Mouse (Mus musculus) forebrain, postnatal 0 days (tissue): Measurements from ENCODE around the gene Arhgap33. TPM values are rescaled to one million over a fixed set of nuclear protein-coding genes. Genes with fewer than 3 reads are reported as not detected.
"Not testable (repeated sequence)": the region's sequence is repeated elsewhere in the genome, so short reads cannot be mapped to it uniquely, and the experiment has no call there.

Source experiments
- ATAC-seq: fragments of 200-750 bp; cut with Nextera tagmentation; 2 replicates; pipeline ENCODE4 v1.8.0; 2017; ENCODE audit warnings: mild to moderate bottlenecking, moderate library complexity
- DNase-seq: peaks from one replicate; pipeline ENCODE4 v3.0.0-alpha.2; 2015
- H3K27ac ChIP-seq: fragments of 300-500 bp; sonication (generic); 2 replicates; pipeline ENCODE4 v1.5.1; 2014; ENCODE audit warnings: low read depth, mild to moderate bottlenecking, antibody characterized with exemption, low read length, moderate library complexity, mixed read lengths
- H3K27me3 ChIP-seq: fragments of 300-500 bp; sonication (generic); 2 replicates; pipeline ENCODE4 v1.6.1; 2014; ENCODE audit warnings: mild to moderate bottlenecking, low read length, mixed read lengths; ENCODE audit not compliant: insufficient read depth
- H3K36me3 ChIP-seq: fragments of 300-500 bp; sonication (generic); 2 replicates; pipeline ENCODE4 v1.6.1; 2014; ENCODE audit warnings: mild to moderate bottlenecking, moderate library complexity; ENCODE audit not compliant: insufficient read depth
- H3K4me1 ChIP-seq: fragments of 300-500 bp; sonication (generic); 2 replicates; pipeline ENCODE4 v1.6.1; 2014; ENCODE audit warnings: antibody characterized with exemption; ENCODE audit not compliant: insufficient read depth
- H3K4me2 ChIP-seq: fragments of 300-500 bp; sonication (generic); 2 replicates; pipeline ENCODE4 v1.6.1; 2014; ENCODE audit warnings: low read depth, mild to moderate bottlenecking, moderate library complexity
- H3K4me3 ChIP-seq: fragments of 300-500 bp; sonication (generic); 2 replicates; pipeline ENCODE4 v1.5.1; 2014; ENCODE audit warnings: low read depth, low read length, mixed read lengths
- H3K9ac ChIP-seq: fragments of 300-500 bp; sonication (generic); 2 replicates; pipeline ENCODE4 v1.6.1; 2014; ENCODE audit warnings: mild to moderate bottlenecking
- H3K9me3 ChIP-seq: fragments of 300-500 bp; sonication (generic); 2 replicates; pipeline ENCODE4 v1.6.1; 2016; ENCODE audit warnings: low read length
- CTCF ChIP-seq: sonication (generic); IDR thresholded peaks from 2 replicates; pipeline ENCODE4 v1.5.1; 2016; ENCODE audit warnings: antibody characterized with exemption, control low read depth, low read depth
- WGBS: fragments of 180-500 bp; shearing (Covaris S2); extraction: QIAGEN DNeasy Blood & Tissue Kit; methylation state at CpG from one replicate; pipeline ENCODE4 v1.1.7; 2014; 5-methylcytosine and 5-hydroxymethylcytosine counted together
- polyA plus RNA-seq: library from polyadenylated mRNA; unstranded; fragments of >200 nt; fragmentation: Nextera tagmentation; extraction: Ambion mirVana; gene quantifications from 2 replicates; pipeline ENCODE4 v1.2.1, GENCODE M21; 2015
- total RNA-seq: library from RNA; depleted of rRNA; stranded (reverse); fragments of >200 nt; gene quantifications from 2 replicates; pipeline ENCODE4 v1.2.3, GENCODE M21; 2014

Gene Arhgap33
- total and polyA plus RNA-seq, 2 experiments from 2014 or later, result 58.5 to 145 TPM

DNA sequence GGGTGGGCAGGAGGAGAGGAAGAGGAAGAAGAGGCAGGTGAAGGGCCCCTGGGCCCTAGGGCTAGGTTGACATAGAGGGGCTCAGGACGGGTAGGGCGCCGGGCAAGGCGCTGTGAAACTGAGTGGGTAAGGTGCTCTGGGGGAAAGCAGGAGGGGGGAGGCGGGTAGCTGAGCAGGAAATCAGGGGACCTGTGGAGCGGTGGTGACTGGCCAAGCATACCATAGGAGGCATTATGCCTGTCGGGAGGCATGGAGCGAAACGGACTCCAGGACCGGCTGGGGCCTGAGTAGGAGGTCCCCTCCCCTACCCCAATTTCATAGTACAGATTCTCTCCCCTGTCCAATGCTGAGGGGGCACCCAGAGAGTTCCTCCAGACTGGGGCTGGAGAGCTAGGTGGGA lies 12.0 kb downstream of the Arhgap33 start:
- no peak overlapping the region for H3K4me2 ChIP-seq
- peaks cover 52% of the 10 kb centered on the region for H3K36me3 ChIP-seq
- no peaks in the 10 kb centered on the region for H3K27me3 ChIP-seq
- no peak overlapping the region for H3K4me3 ChIP-seq
- H3K9ac ChIP-seq, result no peak overlapping the region
- no peak overlapping the region for H3K27ac ChIP-seq
- ATAC-seq (no peak), DNase-seq (no peak)
- TF ChIP-seq CTCF, result no peak
- no peaks in the 10 kb centered on the region for H3K4me1 ChIP-seq
- H3K9me3 ChIP-seq, result no peaks in the 10 kb centered on the region
- 92% methylated on average over 10 of the region's 10 CpGs for WGBS

DNA sequence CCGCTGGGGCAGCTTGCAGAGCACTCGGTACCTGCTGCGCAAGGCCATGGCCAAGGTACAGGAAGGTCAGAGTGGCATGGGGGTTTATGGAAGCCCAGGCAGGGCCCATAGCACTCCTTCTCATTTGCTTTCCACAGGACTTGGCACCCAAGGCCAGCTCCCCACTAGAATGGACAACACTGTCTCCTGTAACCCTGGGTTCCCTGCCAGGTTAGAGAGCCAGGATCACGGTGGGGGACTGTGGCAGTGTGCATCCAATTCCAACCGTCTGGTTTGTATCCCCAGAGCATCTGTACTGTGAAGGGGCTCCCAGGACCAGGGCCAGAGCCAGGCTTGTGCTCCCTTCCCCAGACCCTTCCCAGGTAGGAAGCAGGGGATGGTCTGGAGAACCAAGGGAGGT lies 14.0 kb downstream of the Arhgap33 start:
- ATAC-seq, result peak; percentile 27; the same call in 1 of the 2 replicates
- WGBS, result 58% methylated on average over 5 of the region's 5 CpGs

DNA sequence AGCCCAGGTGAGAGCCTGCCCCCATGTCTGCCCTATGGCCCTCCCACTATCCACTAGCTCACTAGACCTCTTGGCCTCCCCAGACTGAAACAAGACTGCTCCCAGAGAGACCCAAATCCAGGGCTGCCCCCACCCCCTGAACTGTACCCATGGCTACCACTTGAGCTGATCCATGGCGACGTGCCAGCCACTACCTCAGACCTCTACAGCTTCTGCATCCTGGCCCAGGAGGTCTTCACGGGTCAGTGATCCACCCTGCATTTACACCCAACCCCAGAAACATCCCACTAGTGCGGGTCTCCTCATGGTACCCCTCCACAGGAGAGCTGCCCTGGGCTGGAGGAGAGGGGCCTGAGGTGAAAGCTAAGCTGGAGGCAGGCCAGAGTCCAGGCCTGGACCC lies 14.5 kb downstream of the Arhgap33 start:
- no peak overlapping the region for H3K9ac ChIP-seq
- peak; percentile 33 for DNase-seq
- TF ChIP-seq CTCF, result no peak
- H3K4me1 ChIP-seq, result no peaks in the 10 kb centered on the region
- H3K4me3 ChIP-seq, result no peak overlapping the region
- peak; percentile 30 for ATAC-seq
- WGBS, result 60% methylated on average over 4 of the region's 4 CpGs
- H3K27me3 ChIP-seq, result no peaks in the 10 kb centered on the region
- H3K36me3 ChIP-seq, result peaks cover 27% of the 10 kb centered on the region
- no peak overlapping the region for H3K4me2 ChIP-seq
- no peak overlapping the region for H3K27ac ChIP-seq
- no peaks in the 10 kb centered on the region for H3K9me3 ChIP-seq

More for the DNA sequence above, 14.0 kb downstream of the Arhgap33 start:
- DNase-seq, result peak; percentile 34
- H3K9me3 ChIP-seq, result no peaks in the 10 kb centered on the region
- no peak overlapping the region for H3K9ac ChIP-seq
- no peaks in the 10 kb centered on the region for H3K4me1 ChIP-seq
- H3K27me3 ChIP-seq, result no peaks in the 10 kb centered on the region
- TF ChIP-seq CTCF, result no peak
- peak overlapping the region; percentile 21; the same call in 1 of the 2 replicates for H3K27ac ChIP-seq
- peaks cover 31% of the 10 kb centered on the region for H3K36me3 ChIP-seq
- H3K4me2 ChIP-seq, result no peak overlapping the region
- H3K4me3 ChIP-seq, result no peak overlapping the region

DNA sequence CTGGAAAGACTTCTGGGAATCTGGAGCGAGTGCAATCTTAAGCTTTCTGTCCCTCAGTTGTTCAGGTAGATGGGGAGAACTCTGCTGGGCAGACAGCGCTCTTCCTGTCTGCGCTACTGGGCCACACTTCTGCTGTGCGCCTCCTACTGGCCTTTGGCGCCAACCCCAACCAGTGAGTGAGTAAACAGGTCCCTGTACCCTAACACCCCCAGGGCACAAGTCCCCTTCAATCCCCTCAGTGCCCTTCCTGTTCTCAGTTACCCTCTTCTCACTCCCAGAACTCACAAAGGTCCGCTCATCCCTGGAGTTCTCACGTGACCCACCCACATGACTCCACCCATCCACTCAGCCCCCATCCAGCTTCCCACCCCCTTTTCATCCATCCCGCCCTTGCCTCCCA lies 16.5 kb downstream of the Arhgap33 start:
- Histone ChIP-seq H3K9me3 (no peaks in the 10 kb centered on the region), H3K9ac (no peak overlapping the region), H3K27me3 (no peaks in the 10 kb centered on the region), H3K36me3 (peaks cover 8% of the 10 kb centered on the region), H3K4me2 (no peak overlapping the region), H3K4me3 (no peak overlapping the region), H3K27ac (no peak overlapping the region), H3K4me1 (no peaks in the 10 kb centered on the region)
- DNase-seq, result no peak
- whole genome bisulfite sequencing, result 46% methylated on average over 8 of the region's 8 CpGs
- no peak for ATAC-seq
- no peak for TF ChIP-seq CTCF

DNA sequence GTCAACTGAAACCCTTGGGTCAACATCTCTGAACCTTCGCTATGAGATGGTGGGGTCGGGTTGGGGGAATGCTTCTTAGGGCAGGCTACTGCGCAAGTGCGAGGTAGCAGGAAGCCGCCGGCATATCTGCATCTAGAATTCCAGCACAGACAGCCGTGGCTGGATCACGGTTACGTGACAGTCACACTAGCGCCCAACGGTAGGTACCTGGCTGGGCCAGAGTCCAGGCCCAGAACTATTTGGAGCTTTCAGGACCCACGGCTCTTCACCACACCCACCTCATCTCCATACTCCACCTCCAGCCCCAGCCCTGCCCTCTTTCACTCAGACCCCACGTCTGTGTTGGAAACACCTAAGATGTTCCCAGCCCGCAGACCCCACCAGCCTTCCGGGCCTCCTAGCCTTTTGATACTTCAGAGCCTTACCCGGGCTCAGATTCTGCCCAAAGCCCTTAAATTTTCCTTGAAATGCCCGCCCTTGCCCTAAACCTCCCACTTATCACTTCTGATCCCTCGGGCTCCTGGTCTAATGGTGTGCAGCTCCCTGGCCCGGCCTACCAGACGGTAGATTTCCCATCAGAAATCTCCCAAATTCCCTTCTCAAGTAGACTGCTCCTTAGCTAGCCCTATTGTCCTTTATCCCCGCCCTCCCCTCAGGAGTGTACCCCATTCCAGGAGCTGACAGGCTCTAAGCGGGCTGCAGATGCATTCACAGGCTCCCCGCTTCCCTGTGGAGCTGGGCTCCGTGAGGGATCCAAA lies 19.7 kb downstream of the Arhgap33 start:
- Histone ChIP-seq H3K36me3 (no peaks in the 10 kb centered on the region), H3K27ac (no peak overlapping the region), H3K4me2 (no peak overlapping the region), H3K9me3 (no peaks in the 10 kb centered on the region), H3K4me1 (no peaks in the 10 kb centered on the region), H3K4me3 (no peak overlapping the region), H3K27me3 (no peaks in the 10 kb centered on the region; the same call in 1 of the 2 replicates), H3K9ac (no peak overlapping the region)
- DNase-seq (no peak), ATAC-seq (no peak)
- TF ChIP-seq CTCF, result no peak
- WGBS, result 61% methylated on average over 24 of the region's 24 CpGs

DNA sequence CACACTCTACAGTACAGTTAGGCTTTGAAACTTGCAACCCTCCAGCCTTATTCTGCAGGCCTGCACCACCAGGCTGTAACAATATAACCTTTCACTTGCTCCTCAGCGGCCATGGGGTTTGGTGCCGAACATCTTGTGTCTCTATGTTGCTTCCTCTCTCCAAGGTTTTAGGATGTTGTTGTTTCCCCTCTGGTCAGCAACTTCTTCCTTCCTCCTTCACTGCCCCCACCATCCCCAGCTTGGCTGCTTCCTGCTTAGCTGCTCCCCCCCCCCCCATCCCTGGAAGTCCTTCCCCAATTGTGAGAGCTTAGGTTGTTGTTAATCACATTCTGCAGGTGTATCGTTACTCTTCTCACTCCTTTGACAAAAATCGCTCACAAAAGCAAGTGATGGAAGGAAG lies 26.8 kb downstream of the Arhgap33 start:
- Histone ChIP-seq H3K27me3 (no peaks in the 10 kb centered on the region; the same call in 1 of the 2 replicates), H3K4me3 (no peak overlapping the region), H3K9me3 (no peaks in the 10 kb centered on the region), H3K27ac (no peak overlapping the region), H3K4me1 (no peaks in the 10 kb centered on the region), H3K36me3 (no peaks in the 10 kb centered on the region), H3K9ac (no peak overlapping the region), H3K4me2 (no peak overlapping the region)
- no peak for TF ChIP-seq CTCF
- no peak for ATAC-seq
- no peak for DNase-seq
- 84% methylated on average over 4 of the region's 4 CpGs for WGBS

DNA sequence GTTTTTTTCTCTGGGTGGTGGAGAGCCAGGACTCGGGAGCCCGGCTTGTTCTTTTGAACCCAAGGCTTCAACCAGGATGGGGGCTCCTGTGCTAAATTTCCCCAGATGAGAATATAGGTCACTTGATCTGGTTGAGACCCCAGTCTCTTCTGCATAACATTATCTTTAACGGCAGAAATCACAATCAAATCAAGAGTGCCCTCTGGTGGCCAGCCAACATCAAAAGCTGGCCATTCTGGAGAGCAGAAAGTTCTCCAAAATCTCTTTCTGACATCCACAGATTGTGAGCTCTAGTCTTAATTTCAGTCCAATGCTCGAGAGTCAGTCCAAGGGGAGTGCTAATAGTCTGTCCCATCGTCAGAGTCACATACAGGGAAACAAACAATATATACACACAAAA lies 33.7 kb downstream of the Arhgap33 start:
- TF ChIP-seq CTCF, result peak; percentile 46

DNA sequence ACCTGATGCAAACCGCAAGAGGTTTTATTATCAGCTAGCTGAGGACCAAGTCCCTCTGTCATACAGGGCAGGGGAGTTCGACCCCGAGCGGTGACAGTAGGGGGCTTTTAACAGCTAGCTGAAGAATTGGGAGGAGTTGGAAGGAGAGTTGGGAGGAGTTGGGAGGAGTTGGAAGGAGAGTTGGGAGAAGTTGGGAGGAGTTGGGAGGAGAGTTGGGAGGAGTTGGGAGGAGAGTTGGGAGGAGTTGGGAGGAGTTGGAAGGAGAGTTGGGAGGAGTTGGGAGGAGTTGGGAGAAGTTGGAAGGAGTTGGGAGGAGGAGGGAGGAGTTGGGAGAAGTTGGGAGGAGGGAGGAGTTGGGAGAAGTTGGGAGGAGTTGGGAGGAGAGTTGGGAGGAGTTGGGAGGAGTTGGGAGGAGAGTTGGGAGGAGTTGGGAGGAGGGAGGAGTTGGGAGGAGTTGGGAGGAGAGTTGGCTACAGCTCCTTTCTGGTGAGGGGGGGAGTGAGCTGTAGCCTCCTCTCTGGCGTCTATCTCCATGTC lies 39.3 kb downstream of the Arhgap33 start:
- not testable (repeated sequence) for H3K4me2 ChIP-seq, DNase-seq, H3K27ac ChIP-seq, H3K4me1 ChIP-seq, H3K4me3 ChIP-seq, H3K36me3 ChIP-seq, H3K27me3 ChIP-seq, H3K9me3 ChIP-seq, ATAC-seq, H3K9ac ChIP-seq
- 65% methylated on average over 4 of the region's 5 CpGs for WGBS

More for the DNA sequence above, 33.7 kb downstream of the Arhgap33 start:
- not testable (repeated sequence) for DNase-seq, H3K4me3 ChIP-seq, H3K27me3 ChIP-seq, H3K27ac ChIP-seq, ATAC-seq, H3K9me3 ChIP-seq, H3K9ac ChIP-seq, H3K4me1 ChIP-seq, H3K4me2 ChIP-seq, H3K36me3 ChIP-seq
- 67% methylated on average over 5 of the region's 5 CpGs for WGBS
